Mouse (Mus musculus): Measurements from ENCODE around the gene Txnrd2.

DNA sequence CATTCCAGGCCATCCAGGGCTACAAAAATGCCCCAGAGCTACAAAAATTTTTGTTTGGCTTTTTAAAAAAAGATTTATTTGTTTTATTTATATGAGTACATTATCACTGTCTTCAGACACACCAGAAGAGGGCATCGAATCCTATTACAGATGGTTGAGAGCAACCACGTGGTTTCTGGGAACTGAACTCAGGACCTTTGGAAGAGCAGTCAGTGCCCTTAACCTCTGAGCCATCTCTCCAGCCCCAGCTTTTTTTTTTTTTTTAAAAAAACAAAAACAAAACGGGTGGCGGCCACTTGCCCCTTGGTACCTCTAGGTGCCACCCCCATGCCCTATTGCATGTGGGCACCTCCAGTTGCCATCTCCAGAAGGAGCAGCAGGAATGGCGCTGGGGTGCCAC lies 8.7 kb upstream of the Txnrd2 start:
- TF ChIP-seq GATA1 (IDR thresholded peaks at IDR 0.05; ENCODE audit: low read length) (no peak), TAL1 (IDR thresholded peaks at IDR 0.05; ENCODE audit: low read length) (no peak)
